ENCODE assay signal across 8 mouse cellular contexts in genomic region chr16:44680756-44681498, GRCm38 (mm10). TPM values are rescaled to one million over a fixed set of nuclear protein-coding genes. Genes with fewer than 3 reads are reported as not detected.
DNase-seq lines count a peak whose midpoint lies in the region; ATAC-seq and TF ChIP-seq lines count a peak whose summit lies in the region.

No protein-coding gene starts in this region.

- WGBS in lung, embryonic 15.5 days: 29% methylated on average over 9 of the region's 9 CpGs
- 79% methylated on average over 9 of the region's 9 CpGs for WGBS in kidney, embryonic 14.5 days
- WGBS in lung, postnatal 0 days: 36% methylated on average over 9 of the region's 9 CpGs

- DNase-seq in lung, postnatal 25 days (ENCODE audit: low spot score): no peak
- peak; percentile 73 for DNase-seq in heart, adult 8-10 months (ENCODE audit: low spot score)
- DNase-seq in lung, postnatal 0 days (ENCODE audit: low spot score): peak; percentile 66
- DNase-seq in retina, postnatal 1 day: no peak

- H3K27ac ChIP-seq in lung, embryonic 15.5 days: peak overlapping the region; percentile 43
- peak overlapping the region; percentile 56 for H3K27ac ChIP-seq in kidney, embryonic 14.5 days (ENCODE audit: low read depth, low read length)
- peak overlapping the region; percentile 27; the same call in 1 of the 2 replicates for H3K27ac ChIP-seq in lung, postnatal 0 days (ENCODE audit: low read length)

- H3K4me2 ChIP-seq in lung, embryonic 15.5 days: no peak overlapping the region; the same call in 1 of the 2 replicates
- H3K4me2 ChIP-seq in kidney, embryonic 14.5 days (replicated peaks; ENCODE audit: low read depth, low read length): no peak overlapping the region
- H3K4me2 ChIP-seq in lung, postnatal 0 days (replicated peaks; ENCODE audit: low read depth, low read length): no peak overlapping the region

- H3K4me1 ChIP-seq in lung, embryonic 15.5 days: peaks cover 14% of the 10 kb centered on the region
- H3K4me1 ChIP-seq in kidney, embryonic 14.5 days (ENCODE audit: control insufficient read depth, insufficient read depth, low read length): peaks cover 24% of the 10 kb centered on the region
- no peaks in the 10 kb centered on the region for H3K4me1 ChIP-seq in lung, postnatal 0 days (ENCODE audit: insufficient read depth, low read depth, low read length)

- no peak overlapping the region for H3K9ac ChIP-seq in lung, embryonic 15.5 days
- no peak overlapping the region for H3K9ac ChIP-seq in kidney, embryonic 14.5 days (ENCODE audit: low read depth, low read length)
- H3K9ac ChIP-seq in lung, postnatal 0 days (replicated peaks; ENCODE audit: low read depth): no peak overlapping the region

- no peaks in the 10 kb centered on the region for H3K27me3 ChIP-seq in lung, embryonic 15.5 days
- H3K27me3 ChIP-seq in kidney, embryonic 14.5 days (ENCODE audit: control insufficient read depth, insufficient read depth, low read length): no peaks in the 10 kb centered on the region
- H3K27me3 ChIP-seq in lung, postnatal 0 days (replicated peaks; ENCODE audit: insufficient read depth, low read length): no peaks in the 10 kb centered on the region

- no peak for TF ChIP-seq CTCF in lung, postnatal 0 days (IDR thresholded peaks at IDR 0.05)

- no peak overlapping the region for H3K4me3 ChIP-seq in lung, embryonic 15.5 days
- H3K4me3 ChIP-seq in kidney, embryonic 14.5 days (ENCODE audit: low read length): no peak overlapping the region
- no peak overlapping the region for H3K4me3 ChIP-seq in lung, postnatal 0 days (ENCODE audit: low read depth, low read length)

- no peak for TF ChIP-seq EP300 in lung, postnatal 0 days (IDR thresholded peaks at IDR 0.05)

- no peaks in the 10 kb centered on the region for H3K9me3 ChIP-seq in lung, embryonic 15.5 days
- H3K9me3 ChIP-seq in kidney, embryonic 14.5 days (ENCODE audit: control insufficient read depth, low read length): peaks cover 7% of the 10 kb centered on the region; the same call in 1 of the 2 replicates
- H3K9me3 ChIP-seq in lung, postnatal 0 days (ENCODE audit: low read length): peaks cover 5% of the 10 kb centered on the region; the same call in 1 of the 2 replicates

- peak; percentile 81 for ATAC-seq in lung, embryonic 15.5 days (ENCODE audit: borderline replicate concordance, extremely low read depth, low FRiP score, low TSS enrichment)
- no peak for ATAC-seq in kidney, embryonic 14.5 days (ENCODE audit: low FRiP score, low TSS enrichment)
- ATAC-seq in lung, postnatal 0 days: peak; percentile 73
- ATAC-seq in inflammation-experienced regulatory T-cells, adult 6 months: no peak
- no peak for ATAC-seq in megakaryocyte-erythroid progenitor cell, adult 5-6 weeks (replicated peaks; ENCODE audit: low FRiP score, low TSS enrichment, poor library complexity, severe bottlenecking)

- no peaks in the 10 kb centered on the region for H3K36me3 ChIP-seq in lung, embryonic 15.5 days
- no peaks in the 10 kb centered on the region for H3K36me3 ChIP-seq in kidney, embryonic 14.5 days (ENCODE audit: control insufficient read depth, insufficient read depth, low read length)
- H3K36me3 ChIP-seq in lung, postnatal 0 days (ENCODE audit: insufficient read depth, low read length): no peaks in the 10 kb centered on the region

RNA-seq across cellular contexts. Expression of gene Nepro, which starts 43.2 kb away (rescaled TPM):
- polyA plus RNA-seq in lung, embryonic 15.5 days (2015; fragmentation: Nextera tagmentation; extraction: Ambion mirVana): 9.5 and 9.8 TPM in 2 replicates
- total RNA-seq in heart, adult 8-10 months (2022): 1 to 10 TPM; 4.1 to 6.4 (median 5.2) TPM
- 7.3 and 11.8 TPM in 2 replicates for polyA plus RNA-seq in kidney, embryonic 14.5 days (2014; fragmentation: Nextera tagmentation; extraction: Ambion mirVana)
- polyA plus RNA-seq in lung, postnatal 0 days (2015; fragmentation: Nextera tagmentation; extraction: Ambion mirVana): 3.6 and 3.7 TPM in 2 replicates
- polyA plus RNA-seq in inflammation-experienced regulatory T-cells, adult 6 months (2017; shearing (Covaris generic)): 1 to 10 TPM; 5.5 to 8.2 (median 7.4) TPM
- 13.4 and 16.9 TPM in 2 replicates for total RNA-seq in megakaryocyte-erythroid progenitor cell, adult 5-6 weeks (2014; fragmentation: Nextera tagmentation)
- total RNA-seq in megakaryocyte-erythroid progenitor cell, adult 5-6 weeks (2017): 19.5 and 22.0 TPM in 2 replicates

Comparison
In these comparisons a context has a peak if more than half of its experiments do, and no peak if none do; other contexts are left out.
1. DNase-seq: peak in heart, adult 8-10 months (single experiment) and lung, postnatal 0 days (single experiment); none in lung, postnatal 25 days (single experiment) and retina, postnatal 1 day (single experiment).
2. ATAC-seq: peak in lung, embryonic 15.5 days (single experiment) and lung, postnatal 0 days (single experiment); none in kidney, embryonic 14.5 days (single experiment), inflammation-experienced regulatory T-cells, adult 6 months (single experiment) and megakaryocyte-erythroid progenitor cell, adult 5-6 weeks (single experiment).
3. Peak in every context shown above with its lines, with median percentiles within 50 percentile points of each other: H3K27ac ChIP-seq.